Mouse (Mus musculus): Measurements from ENCODE around the gene Ddx10.

DNA sequence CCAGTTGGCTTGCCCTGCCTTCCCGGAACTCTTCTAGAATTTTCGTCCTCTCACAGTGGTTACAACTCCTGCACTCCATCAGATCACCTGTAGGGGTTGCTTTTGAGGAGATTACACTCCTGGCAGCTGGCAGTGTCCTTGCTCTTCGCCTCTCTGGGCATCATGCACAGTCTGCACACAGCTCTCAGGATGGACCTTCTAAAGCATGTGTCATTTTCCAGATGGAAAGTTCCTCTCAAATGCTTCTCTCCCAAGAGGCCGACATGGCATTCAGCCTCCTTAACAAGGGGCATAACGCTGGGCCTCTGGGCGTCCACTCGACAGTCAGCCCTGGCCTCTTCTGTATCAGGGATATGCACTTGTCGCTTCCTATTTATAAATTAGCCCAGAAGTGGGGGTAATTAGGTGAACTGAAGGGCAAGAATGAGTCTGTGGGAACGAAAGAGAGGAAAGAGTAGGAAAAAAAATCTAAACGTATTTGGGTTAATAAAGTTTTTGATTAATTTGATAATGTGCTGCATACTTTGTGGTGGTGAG, 174.2 kb downstream of the Ddx10 start:
- TF ChIP-seq CTCF (IDR thresholded peaks at IDR 0.05) (peak; percentile 39), EP300 (IDR thresholded peaks at IDR 0.05; ENCODE audit: insufficient read depth, low read depth, low read length) (no peak), POLR2A (IDR thresholded peaks at IDR 0.05; ENCODE audit: insufficient read depth, low read depth, low read length) (no peak)
